Mouse (Mus musculus) spleen, adult 2 months (tissue): ENCODE measurements around the gene Gm20388. TPM values are rescaled to one million over a fixed set of nuclear protein-coding genes. Genes with fewer than 3 reads are reported as not detected.

Source experiments
- DNase-seq, 2 experiments: peaks; one replicate each; pipeline versions ENCODE4 v3.0.0 to v3.0.0-alpha.2; 2012 to 2021; ENCODE audit warnings: low spot score in 2 of 2, low read depth in 1 of 2
- H3K27ac ChIP-seq: fragments of 200-500 bp; 2 replicates; pipeline ENCODE4 v1.5.1; 2012; ENCODE audit warnings: low read length, inconsistent platforms; ENCODE audit not compliant: insufficient read depth
- H3K27me3 ChIP-seq: fragments of 200-500 bp; 2 replicates; pipeline ENCODE4 v1.6.1; 2012; ENCODE audit warnings: mild to moderate bottlenecking, moderate library complexity, low read length, inconsistent platforms; ENCODE audit not compliant: control insufficient read depth, insufficient read depth
- H3K36me3 ChIP-seq: fragments of 200-500 bp; 2 replicates; pipeline ENCODE4 v1.6.1; 2012; ENCODE audit warnings: mild to moderate bottlenecking, low read length, inconsistent platforms; ENCODE audit not compliant: control insufficient read depth, insufficient read depth
- H3K4me1 ChIP-seq: fragments of 200-500 bp; 2 replicates; pipeline ENCODE4 v1.6.1; 2011; ENCODE audit warnings: inconsistent platforms; ENCODE audit not compliant: control insufficient read depth, insufficient read depth, insufficient read length
- H3K4me3 ChIP-seq: fragments of 200-500 bp; 2 replicates; pipeline ENCODE4 v1.5.1; 2011; ENCODE audit warnings: mild to moderate bottlenecking, inconsistent platforms; ENCODE audit not compliant: insufficient read depth, insufficient read length; ENCODE audit errors: extremely low read depth
- CTCF ChIP-seq: fragments of 200-500 bp; IDR thresholded peaks from 2 replicates; pipeline ENCODE4 v1.5.1; 2011; ENCODE audit warnings: mild to moderate bottlenecking, inconsistent platforms; ENCODE audit not compliant: insufficient read depth, insufficient read length, insufficient replicate concordance; ENCODE audit errors: extremely low read depth
- POLR2A ChIP-seq: fragments of 200-500 bp; IDR thresholded peaks from 2 replicates; pipeline ENCODE4 v1.6.1; 2011; ENCODE audit warnings: low read depth, low read length, inconsistent platforms
- WGBS: fragments of 180-500 bp; shearing (Covaris S2); methylation state at CpG from one replicate; pipeline ENCODE4 v1.1.7; 2018; 5-methylcytosine and 5-hydroxymethylcytosine counted together
- polyA plus RNA-seq: library from polyadenylated mRNA; depleted of rRNA; stranded (reverse); fragments of >200 nt; gene quantifications from 2 replicates; pipeline ENCODE4 v1.2.3, GENCODE M21; 2012

The Gm20388 gene
- polyA plus RNA-seq, 1 experiment = 26.1 TPM

- Histone ChIP-seq H3K27me3 (no peaks in the 10 kb centered on the region), H3K4me3 (no peak overlapping the region), H3K4me1 (peaks cover 7% of the 10 kb centered on the region; the same call in 1 of the 2 replicates), H3K27ac (no peak overlapping the region), H3K36me3 (peaks cover 20% of the 10 kb centered on the region)
- WGBS = 23% methylated on average over 3 of the region's 3 CpGs
- DNase-seq = no peak
- TF ChIP-seq CTCF (no peak), POLR2A (no peak)
Observed at GRCm38 (mm10) chr8:122912150-122912549, 3001.5 kb downstream of the Gm20388 start.

GRCm38 (mm10) chr8:122912871-122913270 lies 3002.2 kb downstream of the Gm20388 start:
- DNase-seq = no peak
- no peak overlapping the region for H3K27ac ChIP-seq
- 91% methylated on average over 4 of the region's 4 CpGs for WGBS
- peaks cover 15% of the 10 kb centered on the region for H3K36me3 ChIP-seq
- TF ChIP-seq POLR2A (no peak), CTCF (no peak)
- peaks cover 14% of the 10 kb centered on the region; the same call in 1 of the 2 replicates for H3K4me1 ChIP-seq
- no peaks in the 10 kb centered on the region for H3K27me3 ChIP-seq
- H3K4me3 ChIP-seq = no peak overlapping the region

DNA sequence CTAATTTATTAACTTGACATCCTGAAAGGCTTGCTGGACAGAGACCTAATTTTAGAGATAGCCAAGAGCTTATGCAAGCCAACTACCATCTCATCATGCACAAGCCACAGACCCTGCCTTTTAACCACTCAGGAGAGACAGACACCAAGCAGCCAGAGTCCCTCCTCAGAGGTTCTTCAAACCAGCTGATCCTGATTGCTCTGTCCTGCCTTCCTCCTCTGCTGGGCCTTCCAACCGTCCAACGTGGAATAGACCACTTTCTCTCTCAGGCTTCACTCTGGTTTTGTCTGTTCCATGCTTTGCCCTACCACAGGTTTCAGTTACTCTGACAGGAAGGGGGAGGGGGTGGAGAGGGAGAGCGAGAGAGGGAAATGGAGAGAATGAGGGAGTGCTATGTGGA lies 3006.1 kb downstream of the Gm20388 start:
- 21% methylated on average over 3 of the region's 3 CpGs for WGBS

GRCm38 (mm10) chr8:122917531-122918392 lies 3007.1 kb downstream of the Gm20388 start:
- H3K4me3 ChIP-seq = no peak overlapping the region
- peak overlapping the region; percentile 17 for H3K27ac ChIP-seq
- WGBS = 53% methylated on average over 11 of the region's 11 CpGs

More for the DNA sequence above, 3006.1 kb downstream of the Gm20388 start:
- TF ChIP-seq POLR2A (no peak), CTCF (no peak)
- no peak overlapping the region for H3K27ac ChIP-seq
- H3K4me3 ChIP-seq = no peak overlapping the region
- peaks cover 23% of the 10 kb centered on the region; the same call in 1 of the 2 replicates for H3K4me1 ChIP-seq
- peaks cover 10% of the 10 kb centered on the region for H3K36me3 ChIP-seq
- no peaks in the 10 kb centered on the region for H3K27me3 ChIP-seq
- DNase-seq = no peak

DNA sequence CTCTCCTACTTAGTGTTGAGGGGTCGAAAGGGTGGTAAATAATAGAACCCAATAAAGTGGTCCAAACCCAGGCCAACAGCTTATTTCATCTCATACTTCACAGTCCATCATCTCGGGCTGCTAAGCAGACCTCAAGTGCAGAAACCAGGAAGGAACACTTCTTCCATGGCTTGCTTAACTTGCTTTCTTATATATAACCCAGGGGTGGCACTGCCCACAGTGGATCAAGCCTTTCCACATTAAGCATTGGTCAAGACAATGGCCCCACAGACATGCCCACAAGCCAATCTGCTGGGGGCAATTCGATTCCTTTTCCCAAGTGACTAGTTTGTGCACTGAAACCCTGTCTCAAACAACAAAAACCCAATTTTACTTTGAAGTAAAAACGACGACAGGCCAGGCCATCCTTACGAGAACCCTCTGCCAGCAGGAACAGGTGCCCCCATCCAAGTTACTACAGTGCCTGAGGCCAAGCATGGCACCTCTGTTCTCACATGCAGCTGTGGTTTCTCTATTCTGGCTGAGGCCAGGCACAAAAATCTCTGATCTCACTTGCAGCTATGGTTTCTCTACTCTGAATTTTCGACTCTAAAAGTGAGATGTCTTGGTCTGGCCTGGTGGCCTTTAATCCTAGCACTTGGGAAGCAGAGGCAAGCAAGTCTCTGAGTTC lies 3007.9 kb downstream of the Gm20388 start:
- no peak for DNase-seq
- Histone ChIP-seq H3K4me1 (peaks cover 24% of the 10 kb centered on the region; the same call in 1 of the 2 replicates), H3K27me3 (no peaks in the 10 kb centered on the region), H3K27ac (no peak overlapping the region), H3K4me3 (no peak overlapping the region), H3K36me3 (peaks cover 7% of the 10 kb centered on the region)
- TF ChIP-seq POLR2A (no peak), CTCF (no peak)
- 63% methylated on average over 7 of the region's 7 CpGs for WGBS

More at GRCm38 (mm10) chr8:122917531-122918392, 3007.1 kb downstream of the Gm20388 start:
- Histone ChIP-seq H3K4me1 (peaks cover 23% of the 10 kb centered on the region; the same call in 1 of the 2 replicates), H3K36me3 (peaks cover 8% of the 10 kb centered on the region), H3K27me3 (no peaks in the 10 kb centered on the region)
- DNase-seq = no peak
- TF ChIP-seq CTCF (no peak), POLR2A (no peak)

- 92% methylated on average over 7 of the region's 7 CpGs for WGBS
- Histone ChIP-seq H3K36me3 (no peaks in the 10 kb centered on the region), H3K4me3 (no peak overlapping the region), H3K27me3 (no peaks in the 10 kb centered on the region), H3K4me1 (peaks cover 32% of the 10 kb centered on the region; the same call in 1 of the 2 replicates), H3K27ac (no peak overlapping the region)
- TF ChIP-seq CTCF = no peak
- no peak for TF ChIP-seq POLR2A
- DNase-seq = no peak
Observed at GRCm38 (mm10) chr8:122920890-122921289, 3010.2 kb downstream of the Gm20388 start.

GRCm38 (mm10) chr8:122922945-122923344 lies 3012.3 kb downstream of the Gm20388 start:
- 44% methylated on average over 3 of the region's 3 CpGs for WGBS
- no peaks in the 10 kb centered on the region for H3K27me3 ChIP-seq

More at GRCm38 (mm10) chr8:122922945-122923344, 3012.3 kb downstream of the Gm20388 start:
- Histone ChIP-seq H3K27ac (no peak overlapping the region), H3K4me1 (peaks cover 21% of the 10 kb centered on the region; the same call in 1 of the 2 replicates), H3K4me3 (no peak overlapping the region), H3K36me3 (no peaks in the 10 kb centered on the region)
- TF ChIP-seq POLR2A = no peak
- no peak for TF ChIP-seq CTCF
- DNase-seq = no peak
